Mouse (Mus musculus): ENCODE data around the gene Mob3c. TPM values are rescaled to one million over a fixed set of nuclear protein-coding genes. Genes with fewer than 3 reads are reported as not detected.

Mob3c gene
- polyA plus RNA-seq, 1 experiment from 2014 or later: 14.0 TPM

DNA sequence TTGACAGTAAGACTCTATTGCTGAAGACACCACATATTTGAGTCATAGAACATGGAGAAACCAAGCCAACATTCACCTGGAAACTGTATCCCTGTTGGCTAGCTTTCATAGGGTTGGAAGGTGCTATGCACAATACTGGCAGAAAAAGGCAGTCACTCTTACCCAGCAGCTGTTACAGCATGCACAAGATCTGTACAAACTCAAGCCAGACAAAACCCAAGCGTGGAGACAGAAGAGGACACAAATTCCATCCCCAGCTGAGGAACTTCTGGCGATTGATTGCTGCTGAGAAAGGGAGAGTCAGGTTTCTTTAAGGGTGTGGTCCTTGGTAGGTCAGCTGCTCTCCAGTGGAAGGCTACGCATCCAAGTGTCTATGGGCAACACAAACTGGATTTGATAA is 7.7 kb upstream of the Mob3c start:
- WGBS: 67% methylated on average over 3 of the region's 3 CpGs
- H3K4me1 ChIP-seq: no peaks in the 10 kb centered on the region
- ATAC-seq (ENCODE audit: insufficient number of reproducible peaks, low FRiP score, low TSS enrichment, low read depth): no peak
- H3K27ac ChIP-seq: no peak overlapping the region
- H3K4me2 ChIP-seq: no peak overlapping the region
- H3K36me3 ChIP-seq: peaks cover 13% of the 10 kb centered on the region
- H3K9me3 ChIP-seq: no peaks in the 10 kb centered on the region
- no peak overlapping the region for H3K4me3 ChIP-seq
- no peak overlapping the region for H3K9ac ChIP-seq
- no peaks in the 10 kb centered on the region for H3K27me3 ChIP-seq

DNA sequence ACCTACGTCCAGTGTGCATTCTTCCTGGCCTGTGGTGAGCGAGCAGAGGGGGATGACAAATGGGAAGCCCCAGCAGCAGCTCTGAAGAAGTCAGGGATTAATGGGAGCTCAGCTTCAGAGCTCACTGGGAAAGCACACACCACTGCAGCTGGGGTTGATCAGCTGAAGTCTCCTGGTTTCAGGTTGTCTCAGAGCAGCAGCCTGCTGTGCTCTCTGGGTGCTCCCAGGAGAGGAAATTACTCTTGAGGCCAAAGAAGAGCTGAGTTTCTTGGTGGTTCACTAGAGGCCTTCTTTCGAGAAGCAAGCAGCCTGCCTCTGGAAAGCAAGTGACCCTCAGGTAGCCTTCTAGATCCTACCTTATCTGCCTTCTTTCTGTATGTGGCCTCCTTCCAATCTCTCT is 6.9 kb upstream of the Mob3c start:
- Histone ChIP-seq H3K27ac (no peak overlapping the region), H3K27me3 (no peaks in the 10 kb centered on the region), H3K36me3 (peaks cover 7% of the 10 kb centered on the region), H3K4me3 (no peak overlapping the region), H3K9me3 (no peaks in the 10 kb centered on the region), H3K4me2 (no peak overlapping the region), H3K4me1 (no peaks in the 10 kb centered on the region), H3K9ac (no peak overlapping the region)
- WGBS: 76% methylated on average over 3 of the region's 3 CpGs
- no peak for ATAC-seq (ENCODE audit: insufficient number of reproducible peaks, low FRiP score, low TSS enrichment, low read depth)

- H3K27me3 ChIP-seq: no peaks in the 10 kb centered on the region
- no peaks in the 10 kb centered on the region for H3K4me1 ChIP-seq
- ATAC-seq (ENCODE audit: insufficient number of reproducible peaks, low FRiP score, low TSS enrichment, low read depth): no peak
- H3K36me3 ChIP-seq: peaks cover 3% of the 10 kb centered on the region
- H3K4me3 ChIP-seq: no peak overlapping the region
- H3K9me3 ChIP-seq: no peaks in the 10 kb centered on the region
- H3K9ac ChIP-seq: no peak overlapping the region
- H3K27ac ChIP-seq: no peak overlapping the region
- no peak overlapping the region for H3K4me2 ChIP-seq
These were observed 6.5 kb upstream of the Mob3c start for GRCm38 (mm10) chr4:115821431-115821830.

DNA sequence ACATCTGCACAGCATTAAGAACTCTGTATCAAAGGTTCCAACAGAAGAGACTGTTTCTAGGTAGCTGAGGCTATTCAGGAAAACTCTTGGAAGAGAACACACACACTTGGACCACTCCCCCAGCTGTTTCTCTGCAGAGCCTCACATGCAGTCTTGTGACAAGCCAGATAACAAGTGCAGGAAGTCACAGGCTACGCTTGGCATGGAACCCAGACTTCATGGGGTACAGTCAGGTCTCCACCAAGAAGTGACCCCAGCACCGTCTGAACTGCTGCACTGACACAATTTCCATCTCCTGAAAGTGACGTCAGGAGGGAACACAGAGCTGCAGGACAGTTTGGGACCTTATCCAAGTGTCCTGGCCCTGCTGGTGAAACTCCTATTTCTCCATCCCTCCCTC is 6.0 kb upstream of the Mob3c start:
- H3K4me1 ChIP-seq: peaks cover under 1% of the 10 kb centered on the region; the same call in 1 of the 2 replicates
- H3K27ac ChIP-seq: no peak overlapping the region
- WGBS: 62% methylated on average over 3 of the region's 3 CpGs
- no peak overlapping the region for H3K4me3 ChIP-seq
- ATAC-seq (ENCODE audit: insufficient number of reproducible peaks, low FRiP score, low TSS enrichment, low read depth): no peak
- no peak overlapping the region for H3K9ac ChIP-seq
- no peaks in the 10 kb centered on the region for H3K27me3 ChIP-seq
- H3K36me3 ChIP-seq: no peaks in the 10 kb centered on the region
- no peaks in the 10 kb centered on the region for H3K9me3 ChIP-seq
- H3K4me2 ChIP-seq: no peak overlapping the region

DNA sequence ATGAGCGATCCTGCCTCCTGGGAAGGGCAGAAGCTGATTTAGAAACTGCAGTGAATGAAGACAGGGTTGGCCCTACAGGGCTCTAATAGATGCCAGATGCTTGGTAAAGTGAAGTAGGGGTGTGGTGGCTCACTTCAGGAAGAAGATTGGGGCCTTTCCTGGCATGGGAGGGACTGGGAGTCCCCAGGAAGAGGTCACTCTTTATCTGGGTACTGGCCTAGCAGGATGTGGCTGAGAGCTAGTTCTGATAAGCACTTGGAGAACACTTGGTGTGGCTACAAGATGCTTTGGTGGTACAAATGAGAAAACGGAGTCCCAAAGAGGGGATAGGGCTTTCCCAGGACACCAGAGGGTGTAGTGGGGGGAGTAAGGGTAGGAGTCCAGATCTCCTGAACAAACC is 3.7 kb upstream of the Mob3c start:
- Histone ChIP-seq H3K36me3 (no peaks in the 10 kb centered on the region), H3K27me3 (no peaks in the 10 kb centered on the region), H3K27ac (no peak overlapping the region), H3K4me3 (no peak overlapping the region), H3K4me2 (no peak overlapping the region), H3K4me1 (peaks cover 16% of the 10 kb centered on the region), H3K9me3 (no peaks in the 10 kb centered on the region), H3K9ac (no peak overlapping the region)
- ATAC-seq (ENCODE audit: insufficient number of reproducible peaks, low FRiP score, low TSS enrichment, low read depth): no peak
- 66% methylated on average over 2 of the region's 2 CpGs for WGBS

DNA sequence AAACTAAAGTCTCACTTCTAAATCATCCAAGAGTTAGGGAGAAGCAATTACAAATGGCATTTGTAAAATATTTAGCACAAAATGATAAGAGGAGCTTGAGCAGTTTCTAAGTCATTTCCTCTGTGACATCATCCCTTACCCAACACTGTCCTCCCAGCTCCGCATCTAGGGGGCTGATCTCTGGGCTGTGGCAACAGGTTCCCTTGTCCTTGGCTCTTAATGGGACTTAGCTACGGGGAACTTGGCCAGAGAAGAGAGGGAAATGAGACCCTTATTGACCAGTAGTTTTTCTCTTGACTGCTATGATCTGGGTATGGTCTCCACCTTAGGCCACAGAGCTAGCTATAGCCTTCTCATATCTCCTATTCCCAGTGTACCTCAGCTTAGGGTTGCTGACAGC is 2.6 kb upstream of the Mob3c start:
- WGBS: 70% methylated on average over 2 of the region's 2 CpGs
- no peak for ATAC-seq (ENCODE audit: insufficient number of reproducible peaks, low FRiP score, low TSS enrichment, low read depth)
- Histone ChIP-seq H3K27me3 (no peaks in the 10 kb centered on the region), H3K4me2 (no peak overlapping the region), H3K4me1 (peaks cover 16% of the 10 kb centered on the region), H3K9ac (no peak overlapping the region), H3K9me3 (no peaks in the 10 kb centered on the region), H3K27ac (no peak overlapping the region), H3K4me3 (no peak overlapping the region), H3K36me3 (no peaks in the 10 kb centered on the region)

DNA sequence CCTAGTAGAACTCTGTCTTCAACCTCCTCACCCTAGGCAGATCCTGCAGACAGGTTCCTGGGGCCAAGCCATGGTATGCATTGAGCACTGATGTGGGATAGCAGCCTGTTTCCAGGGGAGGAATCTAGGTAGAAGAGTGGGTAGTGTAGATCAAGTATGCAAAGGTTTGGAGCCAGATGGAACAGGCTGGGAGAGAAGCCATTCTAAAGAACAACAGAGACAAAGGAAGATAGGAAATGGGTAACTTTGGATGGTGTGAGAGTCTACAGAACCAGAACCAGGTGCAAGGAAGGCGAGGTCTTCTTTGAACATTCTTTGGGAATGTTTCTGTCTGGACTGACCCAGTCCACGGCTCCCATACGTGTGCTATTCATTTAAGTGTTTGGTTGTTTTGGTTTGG is 826 bp upstream of the Mob3c start:
- H3K9me3 ChIP-seq: no peaks in the 10 kb centered on the region
- peaks cover 16% of the 10 kb centered on the region for H3K4me1 ChIP-seq
- H3K27ac ChIP-seq: no peak overlapping the region
- H3K4me3 ChIP-seq: peak overlapping the region; percentile 88
- no peak for ATAC-seq (ENCODE audit: insufficient number of reproducible peaks, low FRiP score, low TSS enrichment, low read depth)
- H3K27me3 ChIP-seq: no peaks in the 10 kb centered on the region
- H3K9ac ChIP-seq: no peak overlapping the region
- WGBS: 56% methylated on average over 3 of the region's 3 CpGs
- peaks cover 11% of the 10 kb centered on the region for H3K36me3 ChIP-seq
- peak overlapping the region; percentile 77 for H3K4me2 ChIP-seq

- Histone ChIP-seq H3K27ac (peak overlapping the region; percentile 85), H3K9ac (peak overlapping the region; percentile 81), H3K36me3 (peaks cover 15% of the 10 kb centered on the region), H3K9me3 (no peaks in the 10 kb centered on the region), H3K4me3 (peak overlapping the region; percentile 88), H3K4me2 (peak overlapping the region; percentile 77), H3K4me1 (peaks cover 16% of the 10 kb centered on the region), H3K27me3 (no peaks in the 10 kb centered on the region)
- WGBS: 4% methylated on average over 4 of the region's 4 CpGs
- no peak for ATAC-seq (ENCODE audit: insufficient number of reproducible peaks, low FRiP score, low TSS enrichment, low read depth)
These were observed 381 bp upstream of the Mob3c start for GRCm38 (mm10) chr4:115827535-115827887.

DNA sequence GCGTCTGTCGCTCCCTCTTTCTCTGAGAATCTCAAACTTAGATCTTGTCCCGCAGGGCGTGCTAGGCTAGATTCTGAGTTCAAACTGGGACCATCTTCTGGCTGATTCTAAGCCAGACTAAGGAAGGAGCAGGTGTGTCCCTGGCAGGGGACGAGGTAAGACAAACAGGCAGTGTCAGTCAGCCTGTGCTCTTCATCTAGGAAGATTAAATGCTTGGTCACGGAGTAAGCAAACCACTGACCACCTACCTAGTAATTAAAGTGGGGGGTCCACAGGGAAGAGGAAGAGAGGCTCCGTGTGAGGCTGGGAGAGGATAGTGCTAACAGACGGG is 645 bp downstream of the Mob3c start:
- Histone ChIP-seq H3K27me3 (no peaks in the 10 kb centered on the region), H3K4me1 (peaks cover 16% of the 10 kb centered on the region), H3K4me2 (peak overlapping the region; percentile 77), H3K4me3 (peak overlapping the region; percentile 88), H3K27ac (peak overlapping the region; percentile 35; the same call in 1 of the 2 replicates), H3K9me3 (no peaks in the 10 kb centered on the region), H3K36me3 (peaks cover 23% of the 10 kb centered on the region), H3K9ac (peak overlapping the region; percentile 81; the same call in 1 of the 2 replicates)
- 8% methylated on average over 8 of the region's 8 CpGs for WGBS
- ATAC-seq (ENCODE audit: insufficient number of reproducible peaks, low FRiP score, low TSS enrichment, low read depth): no peak

- H3K9ac ChIP-seq: no peak overlapping the region
- ATAC-seq (ENCODE audit: insufficient number of reproducible peaks, low FRiP score, low TSS enrichment, low read depth): no peak
- no peak overlapping the region for H3K27ac ChIP-seq
- peaks cover 16% of the 10 kb centered on the region for H3K4me1 ChIP-seq
- H3K36me3 ChIP-seq: peaks cover 42% of the 10 kb centered on the region
- H3K4me3 ChIP-seq: no peak overlapping the region
- H3K4me2 ChIP-seq: no peak overlapping the region
- 74% methylated on average over 5 of the region's 5 CpGs for WGBS
- no peaks in the 10 kb centered on the region for H3K9me3 ChIP-seq
- no peaks in the 10 kb centered on the region for H3K27me3 ChIP-seq
These were observed 2.6 kb downstream of the Mob3c start for GRCm38 (mm10) chr4:115830491-115830890.

DNA sequence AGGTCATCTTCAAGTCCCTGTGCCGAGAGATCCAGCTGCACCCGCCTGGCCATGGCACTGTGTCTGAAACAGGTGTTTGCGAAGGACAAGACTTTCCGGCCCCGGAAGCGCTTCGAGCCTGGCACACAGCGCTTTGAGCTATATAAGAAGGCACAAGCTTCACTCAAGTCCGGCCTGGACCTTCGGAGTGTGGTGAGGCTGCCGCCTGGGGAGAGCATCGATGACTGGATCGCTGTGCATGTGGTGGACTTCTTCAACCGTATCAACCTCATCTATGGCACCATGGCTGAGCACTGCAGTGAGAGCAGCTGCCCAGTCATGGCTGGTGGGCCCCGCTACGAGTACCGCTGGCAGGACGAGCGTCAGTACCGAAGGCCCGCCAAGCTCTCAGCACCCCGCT is 3.3 kb downstream of the Mob3c start:
- H3K9me3 ChIP-seq: no peaks in the 10 kb centered on the region
- no peak overlapping the region for H3K4me3 ChIP-seq
- peaks cover 45% of the 10 kb centered on the region for H3K36me3 ChIP-seq
- no peak overlapping the region for H3K27ac ChIP-seq
- ATAC-seq (ENCODE audit: insufficient number of reproducible peaks, low FRiP score, low TSS enrichment, low read depth): no peak
- peaks cover 16% of the 10 kb centered on the region for H3K4me1 ChIP-seq
- H3K4me2 ChIP-seq: no peak overlapping the region
- H3K27me3 ChIP-seq: no peaks in the 10 kb centered on the region
- H3K9ac ChIP-seq: no peak overlapping the region
- 94% methylated on average over 22 of the region's 22 CpGs for WGBS

DNA sequence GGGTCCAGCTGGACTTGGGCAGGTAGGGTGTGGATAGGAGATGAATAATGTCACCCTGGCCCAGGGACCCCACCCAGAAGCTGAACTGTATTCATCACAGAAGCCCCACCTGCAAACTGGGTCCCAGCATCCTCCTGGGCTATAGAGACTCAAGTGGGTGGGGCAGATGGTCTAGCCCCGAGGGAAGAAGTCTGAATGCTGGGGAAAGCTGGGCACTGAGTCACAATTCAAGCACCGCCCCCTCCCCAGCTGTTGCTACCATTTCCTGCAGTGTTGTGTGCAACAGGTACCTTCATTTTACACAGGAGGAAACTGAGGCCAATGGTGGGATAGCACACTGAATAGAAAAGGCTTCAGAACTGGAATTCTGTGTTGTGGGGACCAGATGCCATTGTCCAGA is 4.1 kb downstream of the Mob3c start:
- H3K9me3 ChIP-seq: no peaks in the 10 kb centered on the region
- no peak overlapping the region for H3K4me2 ChIP-seq
- no peak overlapping the region for H3K9ac ChIP-seq
- H3K27me3 ChIP-seq: no peaks in the 10 kb centered on the region
- H3K4me3 ChIP-seq: no peak overlapping the region
- H3K36me3 ChIP-seq: peaks cover 45% of the 10 kb centered on the region
- no peak overlapping the region for H3K27ac ChIP-seq
- ATAC-seq (ENCODE audit: insufficient number of reproducible peaks, low FRiP score, low TSS enrichment, low read depth): no peak
- peaks cover 15% of the 10 kb centered on the region for H3K4me1 ChIP-seq
- WGBS: 59% methylated on average over 2 of the region's 2 CpGs

DNA sequence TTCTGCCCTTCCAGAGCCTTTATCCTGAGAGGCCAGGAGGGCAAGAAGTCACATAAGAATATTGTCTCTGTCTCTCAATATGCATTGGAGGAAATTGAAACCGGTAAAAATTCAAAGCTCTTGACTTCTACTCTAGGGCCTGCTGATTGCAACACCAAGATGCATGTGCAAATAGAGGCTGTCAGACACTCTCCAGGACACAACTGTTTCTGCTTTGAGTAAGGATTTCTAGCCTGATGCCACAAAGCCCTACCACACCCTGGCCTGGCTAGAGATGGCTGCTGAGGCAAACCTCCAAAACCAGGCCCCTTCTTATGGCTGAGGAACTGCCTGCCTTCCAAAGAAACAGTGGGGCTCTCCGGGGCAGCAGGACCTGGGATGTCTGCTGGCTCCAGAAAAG is 7.7 kb downstream of the Mob3c start:
- 70% methylated on average over 2 of the region's 2 CpGs for WGBS
- H3K4me2 ChIP-seq: no peak overlapping the region
- H3K9ac ChIP-seq: no peak overlapping the region
- H3K36me3 ChIP-seq: peaks cover 45% of the 10 kb centered on the region
- H3K4me1 ChIP-seq: peaks cover 6% of the 10 kb centered on the region
- ATAC-seq (ENCODE audit: insufficient number of reproducible peaks, low FRiP score, low TSS enrichment, low read depth): no peak
- H3K27me3 ChIP-seq: no peaks in the 10 kb centered on the region
- H3K27ac ChIP-seq: no peak overlapping the region
- no peaks in the 10 kb centered on the region for H3K9me3 ChIP-seq
- H3K4me3 ChIP-seq: no peak overlapping the region
